8 mouse cellular contexts compared by ENCODE assay signal in genomic region chr9:64084231-64084630, GRCm38 (mm10). TPM values are rescaled to one million over a fixed set of nuclear protein-coding genes. Genes with fewer than 3 reads are reported as not detected.
A peak's percentile ranks its signal among the peaks of the same experiment; 100 is the strongest.
DNase-seq lines count a peak whose midpoint lies in the region; ATAC-seq and TF ChIP-seq lines count a peak whose summit lies in the region.

No protein-coding gene starts in this region.

- peak overlapping the region; percentile 87 for H3K4me2 ChIP-seq in intestine, postnatal 0 days (replicated peaks; ENCODE audit: low read depth)
- H3K4me2 ChIP-seq in lung, embryonic 16.5 days (ENCODE audit: low read depth, low read length), result peak overlapping the region; percentile 80

- no peaks in the 10 kb centered on the region for H3K27me3 ChIP-seq in liver, adult 2 months (ENCODE audit: control insufficient read depth, insufficient read depth, low read length)
- no peaks in the 10 kb centered on the region for H3K27me3 ChIP-seq in intestine, postnatal 0 days (replicated peaks; ENCODE audit: control insufficient read depth, insufficient read depth, low read length)
- H3K27me3 ChIP-seq in lung, embryonic 16.5 days (ENCODE audit: control insufficient read depth, insufficient read depth, low read depth, low read length), result no peaks in the 10 kb centered on the region

- peak overlapping the region; percentile 63; the same call in 1 of the 2 replicates for H3K4me3 ChIP-seq in liver, adult 2 months (ENCODE audit: insufficient read depth, low read depth, low read length)
- H3K4me3 ChIP-seq in intestine, postnatal 0 days (ENCODE audit: low read depth, low read length), result peak overlapping the region; percentile 44
- peak overlapping the region; percentile 49 for H3K4me3 ChIP-seq in lung, embryonic 16.5 days (ENCODE audit: low read length)

- no peaks in the 10 kb centered on the region for H3K79me2 ChIP-seq in liver, adult 2 months (ENCODE audit: control insufficient read depth, insufficient read depth, low read length)

- TF ChIP-seq CTCF in liver, adult 2 months (IDR thresholded peaks at IDR 0.05; ENCODE audit: low read depth, low read length), result 0 out of 2 replicates have a peak, but pooled peaks have one; percentile 2
- TF ChIP-seq CTCF in intestine, postnatal 0 days (IDR thresholded peaks at IDR 0.05; ENCODE audit: low read depth), result no peak

- peak; percentile 34 for DNase-seq in liver, adult 2 months (ENCODE audit: extremely low read depth, low read depth, low spot score)
- DNase-seq in liver, result no peak
- DNase-seq in gastrocnemius, postnatal 14 days, result peak; percentile 63
- peak; percentile 26 for DNase-seq in testis, postnatal 14 days (ENCODE audit: low spot score)
- DNase-seq in frontal cortex, postnatal 14 days (ENCODE audit: low spot score in 2 of 2), result no peak

- no peak for TF ChIP-seq POLR2A in liver, adult 2 months (IDR thresholded peaks at IDR 0.05; ENCODE audit: extremely low read depth, insufficient read depth, low read length)

- H3K27ac ChIP-seq in liver, adult 2 months (replicated peaks; ENCODE audit: insufficient read depth, low read depth, low read length), result peak overlapping the region; percentile 76
- peak overlapping the region; percentile 83 for H3K27ac ChIP-seq in intestine, postnatal 0 days (ENCODE audit: low read depth, low read length)
- peak overlapping the region; percentile 86 for H3K27ac ChIP-seq in lung, embryonic 16.5 days (ENCODE audit: low read length)

- H3K9ac ChIP-seq in liver, adult 2 months (ENCODE audit: low read depth, low read length), result peak overlapping the region; percentile 82; the same call in 1 of the 2 replicates
- H3K9ac ChIP-seq in intestine, postnatal 0 days (ENCODE audit: low read depth, low read length), result peak overlapping the region; percentile 77
- peak overlapping the region; percentile 78 for H3K9ac ChIP-seq in lung, embryonic 16.5 days (ENCODE audit: low read length)

- no peaks in the 10 kb centered on the region for H3K36me3 ChIP-seq in liver, adult 2 months (ENCODE audit: control insufficient read depth, insufficient read depth, low read length)
- H3K36me3 ChIP-seq in intestine, postnatal 0 days (ENCODE audit: control insufficient read depth, insufficient read depth), result no peaks in the 10 kb centered on the region
- H3K36me3 ChIP-seq in lung, embryonic 16.5 days (ENCODE audit: control insufficient read depth, insufficient read depth, low read length), result no peaks in the 10 kb centered on the region

- 39% methylated on average over 7 of the region's 7 CpGs for WGBS in liver, adult 2 months
- WGBS in intestine, postnatal 0 days, result 18% methylated on average over 7 of the region's 7 CpGs
- WGBS in lung, embryonic 16.5 days, result 27% methylated on average over 7 of the region's 7 CpGs

- H3K4me1 ChIP-seq in liver, adult 2 months (ENCODE audit: control insufficient read depth, insufficient read depth, low read length), result peaks cover 18% of the 10 kb centered on the region
- H3K4me1 ChIP-seq in intestine, postnatal 0 days (replicated peaks; ENCODE audit: control insufficient read depth, insufficient read depth, low read length), result peaks cover 15% of the 10 kb centered on the region
- H3K4me1 ChIP-seq in lung, embryonic 16.5 days (replicated peaks; ENCODE audit: control insufficient read depth, insufficient read depth, low read length), result peaks cover 39% of the 10 kb centered on the region

- H3K9me3 ChIP-seq in intestine, postnatal 0 days (ENCODE audit: control insufficient read depth), result no peaks in the 10 kb centered on the region
- no peaks in the 10 kb centered on the region for H3K9me3 ChIP-seq in lung, embryonic 16.5 days (ENCODE audit: control insufficient read depth, low read length)

- intact Hi-C loops in gastrocnemius, postnatal 14 days (cut with DNase I; ENCODE audit: low total_unique reads), result no loop called here

- no peak for ATAC-seq in intestine, postnatal 0 days
- no peak for ATAC-seq in lung, embryonic 16.5 days (ENCODE audit: low read depth)
- ATAC-seq in megakaryocyte-erythroid progenitor cell, adult 5-6 weeks (replicated peaks; ENCODE audit: low FRiP score, low TSS enrichment, poor library complexity, severe bottlenecking), result no peak

RNA-seq across cellular contexts. Expression of gene Lctl, which starts 32.7 kb away (rescaled TPM):
- not detected in 2 replicates for total RNA-seq in liver, adult 2 months (2014; rRNA removed)
- polyA plus RNA-seq in liver, adult 2 months (2012; rRNA removed), result not detected in 2 replicates
- under 1 TPM in 1 of 2 experiments, not detected in 1; 0.18 TPM for total RNA-seq in gastrocnemius, postnatal 14 days (2021)
- polyA plus RNA-seq in intestine, postnatal 0 days (2015; fragmentation: Nextera tagmentation; extraction: Ambion mirVana), result 0.09 and 0.22 TPM in 2 replicates
- not detected in 2 replicates for polyA plus RNA-seq in lung, embryonic 16.5 days (2015; fragmentation: Nextera tagmentation; extraction: Ambion mirVana)
- not detected in 2 replicates for total RNA-seq in megakaryocyte-erythroid progenitor cell, adult 5-6 weeks (2014; fragmentation: Nextera tagmentation)
- total RNA-seq in megakaryocyte-erythroid progenitor cell, adult 5-6 weeks (2017), result not detected in 2 replicates

Comparison
In these comparisons a context has a peak if more than half of its experiments do, and no peak if none do; other contexts are left out.
1. DNase-seq: peak in liver, adult 2 months (single experiment), gastrocnemius, postnatal 14 days (single experiment) and testis, postnatal 14 days (single experiment); none in liver (single experiment) and frontal cortex, postnatal 14 days (0 of 2).
2. Peak in every context shown above with its lines, with median percentiles within 50 percentile points of each other: H3K27ac ChIP-seq, H3K4me3 ChIP-seq and H3K9ac ChIP-seq.